Mouse (Mus musculus): ENCODE results near the gene Tspan12. TPM values are rescaled to one million over a fixed set of nuclear protein-coding genes. Genes with fewer than 3 reads are reported as not detected.
"Not testable (repeated sequence)": the region's sequence is repeated elsewhere in the genome, so short reads cannot be mapped to it uniquely, and the experiment has no call there.

Tspan12 gene
- polyA plus RNA-seq, 1 experiment from 2014 or later, result 111 TPM

DNA sequence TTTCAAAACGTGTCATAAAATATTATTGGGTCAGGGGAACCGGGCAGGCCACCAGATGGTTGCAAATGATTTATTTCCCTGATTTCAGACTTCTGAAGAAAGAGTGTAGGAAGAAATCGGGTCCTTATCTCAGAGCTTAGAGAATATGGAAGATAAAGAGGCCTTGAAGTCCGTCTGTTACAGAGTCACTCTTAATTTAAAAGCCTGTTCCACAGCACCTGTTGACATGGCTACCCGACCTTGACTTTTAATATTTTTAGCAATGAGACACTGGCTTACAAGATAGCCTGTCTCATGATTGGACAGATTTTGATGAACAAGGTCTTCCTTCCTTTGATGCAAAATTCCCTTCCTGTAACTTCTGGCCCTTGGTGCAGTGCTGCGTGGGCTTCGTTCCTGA lies 61.0 kb downstream of the Tspan12 start:
- no peak for TF ChIP-seq CTCF (IDR thresholded peaks at IDR 0.05; ENCODE audit: low read depth)
- DNase-seq (ENCODE audit: low spot score), result no peak
- Histone ChIP-seq H3K9me3 (replicated peaks; ENCODE audit: low read length) (no peaks in the 10 kb centered on the region), H3K4me1 (replicated peaks; ENCODE audit: insufficient read depth, low read length) (no peaks in the 10 kb centered on the region), H3K4me3 (replicated peaks; ENCODE audit: low read depth, low read length) (no peak overlapping the region), H3K4me2 (ENCODE audit: low read length) (no peak overlapping the region), H3K27ac (no peak overlapping the region), H3K9ac (ENCODE audit: low read depth, low read length) (no peak overlapping the region), H3K27me3 (ENCODE audit: insufficient read depth, low read length) (no peaks in the 10 kb centered on the region), H3K36me3 (ENCODE audit: insufficient read depth, low read length) (0 out of 2 replicates have a peak, but pooled peaks cover 2% of the 10 kb centered on the region)
- no peak for ATAC-seq (replicated peaks; ENCODE audit: low FRiP score, low read depth)
- WGBS, result 64% methylated on average over 7 of the region's 7 CpGs

DNA sequence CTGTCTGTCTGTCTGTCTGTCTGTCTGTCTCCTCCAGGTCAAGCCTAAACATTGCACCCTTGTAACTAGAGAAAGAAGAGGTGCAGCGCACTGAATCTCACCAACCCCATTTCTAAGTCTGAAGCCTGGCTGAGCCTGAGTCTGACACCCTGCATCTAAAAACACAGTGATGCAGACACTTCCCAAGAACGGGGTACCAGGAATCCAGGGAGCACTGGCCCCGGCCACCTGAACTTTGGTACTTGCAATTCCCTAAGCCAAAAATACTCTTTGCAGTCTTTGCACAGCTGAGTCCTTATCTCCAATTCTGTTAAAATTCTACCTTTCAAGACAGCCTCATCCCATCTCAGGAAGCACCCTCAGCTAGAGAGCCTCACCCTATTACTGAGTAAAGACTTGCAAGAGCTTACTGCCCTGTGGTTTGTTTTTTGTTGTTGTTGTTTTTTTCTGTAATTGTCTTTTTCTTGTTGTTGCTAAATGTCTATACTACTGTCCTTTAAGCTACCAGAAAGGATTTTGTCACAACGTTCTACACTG lies 61.7 kb downstream of the Tspan12 start:
- Histone ChIP-seq H3K4me1 (replicated peaks; ENCODE audit: insufficient read depth, low read length) (no peaks in the 10 kb centered on the region), H3K4me3 (replicated peaks; ENCODE audit: low read depth, low read length) (no peak overlapping the region), H3K27me3 (ENCODE audit: insufficient read depth, low read length) (no peaks in the 10 kb centered on the region), H3K36me3 (ENCODE audit: insufficient read depth, low read length) (0 out of 2 replicates have a peak, but pooled peaks cover 2% of the 10 kb centered on the region), H3K4me2 (ENCODE audit: low read length) (no peak overlapping the region), H3K9ac (ENCODE audit: low read depth, low read length) (no peak overlapping the region), H3K27ac (no peak overlapping the region), H3K9me3 (replicated peaks; ENCODE audit: low read length) (no peaks in the 10 kb centered on the region)
- 87% methylated on average over 4 of the region's 4 CpGs for WGBS
- ATAC-seq (replicated peaks; ENCODE audit: low FRiP score, low read depth) (no peak), DNase-seq (ENCODE audit: low spot score) (no peak)
- TF ChIP-seq CTCF (IDR thresholded peaks at IDR 0.05; ENCODE audit: low read depth), result no peak

DNA sequence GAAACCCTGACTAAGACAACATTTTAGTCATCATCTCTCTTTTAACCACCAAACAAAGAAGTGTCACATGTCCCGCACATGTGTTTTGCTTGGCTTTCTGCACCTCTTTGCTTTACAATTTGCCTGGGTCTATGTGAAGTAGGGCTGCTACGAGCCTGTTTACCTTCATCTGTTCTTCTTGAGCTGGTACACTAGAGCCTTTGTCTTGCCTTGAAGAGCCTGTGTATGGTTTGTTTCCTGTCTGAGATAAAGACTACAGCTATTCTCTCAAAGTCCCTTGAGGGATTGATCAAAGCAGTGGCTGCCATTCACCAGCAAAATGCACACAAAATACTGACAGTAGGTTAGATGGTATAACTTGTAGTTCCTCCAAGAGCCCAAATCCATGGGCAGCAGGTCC lies 62.3 kb downstream of the Tspan12 start:
- DNase-seq (ENCODE audit: low spot score) (no peak), ATAC-seq (replicated peaks; ENCODE audit: low FRiP score, low read depth) (no peak)
- TF ChIP-seq CTCF (IDR thresholded peaks at IDR 0.05; ENCODE audit: low read depth), result no peak
- 0 out of 2 replicates have a peak, but pooled peaks cover 2% of the 10 kb centered on the region for H3K36me3 ChIP-seq (ENCODE audit: insufficient read depth, low read length)
- no peaks in the 10 kb centered on the region for H3K27me3 ChIP-seq (ENCODE audit: insufficient read depth, low read length)
- H3K4me1 ChIP-seq (replicated peaks; ENCODE audit: insufficient read depth, low read length), result no peaks in the 10 kb centered on the region
- H3K9me3 ChIP-seq (replicated peaks; ENCODE audit: low read length), result no peaks in the 10 kb centered on the region
- no peak overlapping the region for H3K4me3 ChIP-seq (replicated peaks; ENCODE audit: low read depth, low read length)
- no peak overlapping the region for H3K27ac ChIP-seq
- H3K4me2 ChIP-seq (ENCODE audit: low read length), result no peak overlapping the region
- no peak overlapping the region for H3K9ac ChIP-seq (ENCODE audit: low read depth, low read length)
- WGBS, result 83% methylated on average over 2 of the region's 2 CpGs

DNA sequence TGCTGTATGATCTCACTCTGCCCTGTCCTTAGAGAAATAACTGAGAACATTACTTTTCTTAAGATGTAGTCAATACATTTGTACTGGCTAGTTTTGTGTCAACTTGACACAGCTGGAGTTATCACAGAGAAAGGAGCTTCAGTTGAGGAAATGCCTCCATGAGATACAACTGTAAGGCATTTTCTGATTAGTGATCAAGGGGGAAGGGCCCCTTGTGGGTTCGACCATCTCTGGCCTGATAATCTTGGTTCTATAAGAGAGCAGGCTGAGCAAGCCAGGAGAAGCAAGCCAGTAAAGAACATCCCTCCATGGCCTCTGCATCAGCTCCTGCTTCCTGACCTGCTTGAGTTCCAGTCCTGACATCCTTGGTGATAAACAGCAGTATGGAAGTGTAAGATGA lies 62.7 kb downstream of the Tspan12 start:
- whole genome bisulfite sequencing, result 81% methylated on average over 1 of the region's 1 CpGs
- H3K27ac ChIP-seq; ATAC-seq (replicated peaks; ENCODE audit: low FRiP score, low read depth); H3K36me3 ChIP-seq (ENCODE audit: insufficient read depth, low read length); H3K9me3 ChIP-seq (replicated peaks; ENCODE audit: low read length); DNase-seq (ENCODE audit: low spot score); H3K4me2 ChIP-seq (ENCODE audit: low read length); H3K4me3 ChIP-seq (replicated peaks; ENCODE audit: low read depth, low read length); H3K27me3 ChIP-seq (ENCODE audit: insufficient read depth, low read length); H3K9ac ChIP-seq (ENCODE audit: low read depth, low read length); H3K4me1 ChIP-seq (replicated peaks; ENCODE audit: insufficient read depth, low read length): not testable (repeated sequence)

DNA sequence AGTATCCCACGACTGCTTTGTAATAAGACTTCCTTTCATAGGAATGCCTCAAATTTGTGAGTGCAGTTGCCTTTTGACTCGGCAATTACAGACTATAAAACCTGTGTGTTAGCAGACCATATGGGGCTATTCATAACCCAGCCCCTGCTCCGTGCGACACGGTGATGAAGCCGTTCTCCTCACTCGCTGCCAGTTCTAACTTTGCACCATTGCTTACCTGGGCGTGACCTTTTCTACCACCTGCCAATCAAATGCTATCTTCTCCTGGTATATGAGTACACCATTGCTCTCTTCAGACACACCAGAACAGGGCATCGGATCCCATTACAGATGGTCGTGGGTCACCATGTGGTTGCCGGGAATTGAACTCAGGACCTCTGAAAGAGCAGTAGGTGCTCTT lies 64.6 kb downstream of the Tspan12 start:
- 68% methylated on average over 11 of the region's 11 CpGs for WGBS
- no peak for TF ChIP-seq CTCF (IDR thresholded peaks at IDR 0.05; ENCODE audit: low read depth)
- Histone ChIP-seq H3K9me3 (replicated peaks; ENCODE audit: low read length) (no peaks in the 10 kb centered on the region), H3K27me3 (ENCODE audit: insufficient read depth, low read length) (no peaks in the 10 kb centered on the region), H3K27ac (no peak overlapping the region), H3K4me1 (replicated peaks; ENCODE audit: insufficient read depth, low read length) (no peaks in the 10 kb centered on the region), H3K4me3 (replicated peaks; ENCODE audit: low read depth, low read length) (no peak overlapping the region), H3K36me3 (ENCODE audit: insufficient read depth, low read length) (no peaks in the 10 kb centered on the region), H3K9ac (ENCODE audit: low read depth, low read length) (no peak overlapping the region), H3K4me2 (ENCODE audit: low read length) (no peak overlapping the region)
- DNase-seq (ENCODE audit: low spot score) (no peak), ATAC-seq (replicated peaks; ENCODE audit: low FRiP score, low read depth) (no peak)

DNA sequence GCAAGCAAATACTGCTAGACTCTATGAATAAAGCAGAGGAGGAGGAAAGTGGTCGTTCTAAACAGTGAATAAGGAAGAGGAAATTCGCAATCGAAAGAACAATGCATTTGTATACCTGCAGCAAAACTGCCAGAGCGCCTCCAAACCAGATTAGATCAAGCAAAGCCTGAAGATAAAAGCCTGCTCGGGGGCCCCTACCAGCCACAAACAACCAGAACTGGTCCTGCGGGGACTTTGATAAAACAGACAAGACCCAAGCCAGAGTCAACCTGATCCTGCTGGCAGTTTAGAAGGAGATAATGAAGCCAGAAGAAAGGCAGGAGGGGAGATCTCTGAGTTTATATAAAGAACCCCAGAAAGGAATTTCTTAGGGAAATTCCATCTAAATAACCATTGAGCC lies 65.0 kb downstream of the Tspan12 start:
- TF ChIP-seq CTCF (IDR thresholded peaks at IDR 0.05; ENCODE audit: low read depth), result no peak
- no peaks in the 10 kb centered on the region for H3K9me3 ChIP-seq (replicated peaks; ENCODE audit: low read length)
- H3K4me1 ChIP-seq (replicated peaks; ENCODE audit: insufficient read depth, low read length), result no peaks in the 10 kb centered on the region
- no peak overlapping the region for H3K4me2 ChIP-seq (ENCODE audit: low read length)
- no peaks in the 10 kb centered on the region for H3K36me3 ChIP-seq (ENCODE audit: insufficient read depth, low read length)
- no peak overlapping the region for H3K4me3 ChIP-seq (replicated peaks; ENCODE audit: low read depth, low read length)
- H3K9ac ChIP-seq (ENCODE audit: low read depth, low read length), result no peak overlapping the region
- ATAC-seq (replicated peaks; ENCODE audit: low FRiP score, low read depth), result no peak
- no peak for DNase-seq (ENCODE audit: low spot score)
- no peak overlapping the region for H3K27ac ChIP-seq
- WGBS, result 58% methylated on average over 6 of the region's 6 CpGs
- H3K27me3 ChIP-seq (ENCODE audit: insufficient read depth, low read length), result no peaks in the 10 kb centered on the region

Measured in kidney, postnatal 0 days (tissue).